Mouse (Mus musculus): ENCODE results near the gene Galnt9.

Galnt9 gene

GRCm38 (mm10) chr5:110543951-110544690 is at the start of gene Galnt9:
Gene Galnt9, plus strand, starts transcription at chr5:110544355.
- DNase-seq (ENCODE audit: low spot score), result peak; percentile 65

GRCm38 (mm10) chr5:110494396-110494795 is 49.8 kb upstream of the Galnt9 start:
- DNase-seq (ENCODE audit: low spot score), result no peak

- no peak for DNase-seq (ENCODE audit: low spot score)
Measured at GRCm38 (mm10) chr5:110495051-110495450, 49.1 kb upstream of the Galnt9 start.

- DNase-seq (ENCODE audit: low spot score), result no peak
Measured at GRCm38 (mm10) chr5:110497556-110497955, 46.6 kb upstream of the Galnt9 start.

- DNase-seq (ENCODE audit: low spot score), result no peak
Measured at GRCm38 (mm10) chr5:110498071-110498470, 46.1 kb upstream of the Galnt9 start.

- no peak for DNase-seq (ENCODE audit: low spot score)
Measured at GRCm38 (mm10) chr5:110500233-110500632, 43.9 kb upstream of the Galnt9 start.

- no peak for DNase-seq (ENCODE audit: low spot score)
Measured at GRCm38 (mm10) chr5:110503361-110503760, 40.8 kb upstream of the Galnt9 start.

- no peak for DNase-seq (ENCODE audit: low spot score)
Measured at GRCm38 (mm10) chr5:110505611-110506294, 38.4 kb upstream of the Galnt9 start.

- no peak for DNase-seq (ENCODE audit: low spot score)
Measured at GRCm38 (mm10) chr5:110506295-110506616, 37.9 kb upstream of the Galnt9 start.

GRCm38 (mm10) chr5:110506856-110507255 is 37.3 kb upstream of the Galnt9 start:
- no peak for DNase-seq (ENCODE audit: low spot score)

- DNase-seq (ENCODE audit: low spot score), result no peak
Measured at GRCm38 (mm10) chr5:110507943-110508342, 36.2 kb upstream of the Galnt9 start.

GRCm38 (mm10) chr5:110510357-110510756 is 33.8 kb upstream of the Galnt9 start:
- no peak for DNase-seq (ENCODE audit: low spot score)

GRCm38 (mm10) chr5:110513791-110514190 is 30.4 kb upstream of the Galnt9 start:
- DNase-seq (ENCODE audit: low spot score), result no peak

GRCm38 (mm10) chr5:110514694-110515093 is 29.5 kb upstream of the Galnt9 start:
- DNase-seq (ENCODE audit: low spot score), result no peak

- no peak for DNase-seq (ENCODE audit: low spot score)
Measured at GRCm38 (mm10) chr5:110516390-110516789, 27.8 kb upstream of the Galnt9 start.

GRCm38 (mm10) chr5:110518086-110518783 is 25.9 kb upstream of the Galnt9 start:
- DNase-seq (ENCODE audit: low spot score), result no peak

- DNase-seq (ENCODE audit: low spot score), result no peak
Measured at GRCm38 (mm10) chr5:110520974-110521373, 23.2 kb upstream of the Galnt9 start.

GRCm38 (mm10) chr5:110521822-110522221 is 22.3 kb upstream of the Galnt9 start:
- DNase-seq (ENCODE audit: low spot score), result no peak

- no peak for DNase-seq (ENCODE audit: low spot score)
Measured at GRCm38 (mm10) chr5:110523296-110523695, 20.9 kb upstream of the Galnt9 start.

- no peak for DNase-seq (ENCODE audit: low spot score)
Measured at GRCm38 (mm10) chr5:110525701-110526100, 18.5 kb upstream of the Galnt9 start.

GRCm38 (mm10) chr5:110526556-110526955 is 17.6 kb upstream of the Galnt9 start:
- DNase-seq (ENCODE audit: low spot score), result no peak

- no peak for DNase-seq (ENCODE audit: low spot score)
Measured at GRCm38 (mm10) chr5:110531091-110531490, 13.1 kb upstream of the Galnt9 start.

- no peak for DNase-seq (ENCODE audit: low spot score)
Measured at GRCm38 (mm10) chr5:110534402-110534801, 9.8 kb upstream of the Galnt9 start.
